Mouse (Mus musculus): ENCODE results near the gene Myrfl. TPM values are rescaled to one million over a fixed set of nuclear protein-coding genes. Genes with fewer than 3 reads are reported as not detected.

Gene Myrfl
- total RNA-seq, 2 experiments from 2014 or later = 0.14 to 0.20 TPM

Other genes with a start within 250 kb of the Myrfl start
- 10 to 100 TPM; 41.2 to 42.9 TPM for gene Rab3ip, start 53.9 kb upstream of the Myrfl start, total RNA-seq (2021)
- not detected for gene Gm10271, start 75.7 kb upstream of the Myrfl start, total RNA-seq (2021)
- under 1 TPM in 1 of 2 experiments, not detected in 1; 0.16 TPM for gene Best3, start 89.4 kb upstream of the Myrfl start, total RNA-seq (2021)
- not detected for gene Lrrc10, start 148.4 kb upstream of the Myrfl start, total RNA-seq (2021)
- gene Cct2, start 166.9 kb upstream of the Myrfl start, total RNA-seq (2021) = 100 to 1,000 TPM; 282 to 298 TPM

Data from left cerebral cortex, postnatal 4 days (tissue).